Mouse (Mus musculus) thymus, postnatal 14 days (tissue): ENCODE data around the gene Dglucy.

ENCODE experiments used
- DNase-seq: peaks from one replicate; pipeline ENCODE4 v3.0.0; 2021

The Dglucy gene

DNA sequence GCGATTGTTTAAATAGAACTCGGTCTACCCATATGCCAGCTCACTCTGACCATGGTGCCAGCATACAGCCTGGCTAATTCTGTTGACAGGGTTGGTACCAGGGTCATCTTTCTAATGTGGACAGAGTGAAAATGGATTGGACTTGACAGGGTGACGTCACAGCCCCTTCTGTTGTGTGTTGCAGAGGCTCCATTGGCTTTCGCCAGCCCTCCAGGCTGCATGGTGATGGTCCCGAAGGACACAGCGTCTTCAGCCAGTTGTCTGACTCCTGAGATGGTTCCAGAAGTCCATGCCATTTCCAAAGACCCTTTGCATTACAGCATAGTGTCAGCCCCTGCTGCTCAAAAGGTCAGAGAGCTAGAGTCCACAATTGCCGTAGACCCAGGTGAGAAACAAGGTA lies 65.7 kb downstream of the Dglucy start:
- DNase-seq, result no peak

DNA sequence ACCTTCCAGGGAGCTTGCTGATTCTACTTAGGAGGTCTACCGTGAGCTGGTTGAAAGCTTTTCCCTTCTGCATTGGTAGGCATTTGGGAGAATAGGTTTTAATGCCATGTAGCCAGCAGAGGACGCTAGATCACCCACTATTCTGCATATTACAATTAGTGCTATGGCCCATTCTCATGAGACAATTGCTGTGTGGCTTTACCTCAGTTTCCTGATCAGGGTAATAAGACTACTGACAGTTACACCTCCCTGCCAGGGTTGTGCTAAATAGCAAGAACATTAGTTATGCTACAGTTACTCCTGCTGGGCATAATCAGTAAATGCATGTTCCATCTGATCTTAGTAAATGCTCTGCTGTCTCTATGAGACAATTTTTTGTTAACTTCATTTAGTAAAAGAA lies 67.0 kb downstream of the Dglucy start:
- DNase-seq, result no peak

DNA sequence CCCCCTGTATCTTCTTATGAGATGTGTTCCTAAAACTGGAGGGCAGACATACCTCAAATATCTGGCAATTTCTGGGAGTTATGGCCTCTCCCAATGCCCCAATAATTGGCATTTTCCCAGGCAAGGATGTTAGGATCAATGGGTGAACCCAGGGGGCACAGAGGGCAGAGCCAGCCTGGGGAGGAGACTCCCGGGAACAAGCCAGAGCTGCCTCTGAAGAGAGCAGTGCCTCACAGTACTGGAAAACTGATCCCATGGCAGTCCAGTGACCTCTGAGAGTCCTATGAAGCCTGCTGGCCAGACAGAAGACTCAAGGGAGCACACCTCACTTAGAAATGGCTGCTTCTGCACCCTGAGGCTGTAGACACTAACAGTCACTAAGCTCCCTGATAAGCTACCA lies 67.7 kb downstream of the Dglucy start:
- DNase-seq, result no peak

DNA sequence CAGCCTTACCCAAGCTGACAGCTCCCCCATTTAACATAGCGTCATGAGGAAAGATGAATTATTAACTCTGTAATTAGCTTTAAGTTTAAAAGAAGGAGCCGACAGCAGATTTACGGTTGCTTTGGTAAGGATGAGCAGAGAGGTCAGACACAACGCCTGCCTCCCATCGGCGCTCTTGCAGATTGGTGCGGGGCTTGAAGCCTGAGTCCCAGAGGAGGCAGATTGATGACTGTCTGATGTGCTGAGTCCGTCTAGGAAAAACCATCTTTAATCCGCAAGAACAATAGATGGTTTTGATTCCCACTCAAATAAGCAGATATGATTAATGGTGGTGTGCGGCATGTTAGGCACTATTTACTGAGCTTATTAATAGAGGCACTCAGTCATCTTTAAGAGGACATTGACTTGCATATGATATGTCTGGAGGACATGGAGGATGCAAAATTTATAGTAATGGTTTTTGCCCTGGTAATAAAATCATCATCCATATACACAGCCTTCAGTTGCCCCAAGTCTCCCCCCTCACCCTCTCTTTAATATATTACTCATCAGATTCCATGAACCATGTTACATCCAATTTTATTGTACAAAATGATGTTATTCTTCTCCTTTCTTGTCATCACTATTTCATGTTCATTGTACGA lies 68.7 kb downstream of the Dglucy start:
- DNase-seq, result no peak

DNA sequence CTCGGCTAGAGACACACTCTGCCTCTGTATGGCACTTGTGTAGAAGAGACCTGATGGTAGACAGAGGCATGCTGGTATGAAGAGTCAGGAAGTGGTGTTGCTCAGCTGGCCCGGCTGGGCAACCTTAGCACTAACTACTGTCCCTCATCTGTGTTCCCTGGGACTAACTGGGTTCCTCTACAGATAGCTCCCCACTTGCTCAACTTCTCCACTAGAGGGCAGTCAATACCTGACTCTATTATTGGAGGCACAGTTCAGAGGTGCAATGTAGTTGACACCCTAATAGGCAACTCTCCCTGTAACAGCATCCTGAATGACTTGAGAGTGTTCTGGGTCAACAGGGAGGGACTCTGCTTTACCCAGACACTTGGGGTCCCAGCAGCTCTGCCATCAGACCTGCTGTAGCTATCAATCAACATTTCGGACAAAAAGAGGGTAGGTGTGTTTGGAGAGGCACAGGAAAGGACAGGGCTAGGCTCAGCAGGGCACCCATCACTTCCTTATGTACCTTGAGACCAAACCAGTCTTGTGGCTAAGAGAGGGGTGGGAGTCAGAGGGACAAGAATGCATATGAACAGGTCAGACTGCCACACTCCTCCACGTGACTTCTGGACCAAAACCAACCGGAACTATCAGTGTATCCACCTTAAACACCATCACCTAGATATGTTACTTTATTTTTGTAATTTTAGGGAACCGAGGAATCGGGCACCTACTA lies 70.7 kb downstream of the Dglucy start:
- peak; percentile 68 for DNase-seq

DNA sequence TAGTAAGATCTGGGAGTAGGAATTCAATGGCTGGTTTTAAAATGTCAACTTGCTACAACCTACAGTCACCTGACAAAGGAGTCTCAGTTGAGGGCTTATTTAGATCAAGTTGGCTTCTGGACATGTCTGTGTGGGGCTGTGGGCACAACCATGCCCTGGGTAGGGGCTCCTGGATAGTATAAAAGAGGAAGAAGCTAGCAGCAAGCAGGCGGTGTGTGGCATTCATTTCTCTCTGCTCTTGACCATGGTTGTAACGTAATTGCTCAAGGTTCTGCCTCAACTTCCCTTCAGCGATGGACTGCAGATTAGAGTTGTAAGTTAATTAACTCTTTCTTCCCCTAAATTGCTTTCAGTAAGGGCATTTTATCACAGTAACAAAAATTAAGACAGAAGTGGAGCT lies 73.5 kb downstream of the Dglucy start:
- no peak for DNase-seq

- DNase-seq, result no peak
Observed at GRCm38 (mm10) chr12:100856337-100856736, 77.5 kb downstream of the Dglucy start.

GRCm38 (mm10) chr12:100857791-100858190 lies 78.9 kb downstream of the Dglucy start:
- no peak for DNase-seq

- DNase-seq, result no peak
Observed at GRCm38 (mm10) chr12:100862272-100862671, 83.4 kb downstream of the Dglucy start.

GRCm38 (mm10) chr12:100862856-100863446 lies 84.1 kb downstream of the Dglucy start:
- DNase-seq, result no peak

DNA sequence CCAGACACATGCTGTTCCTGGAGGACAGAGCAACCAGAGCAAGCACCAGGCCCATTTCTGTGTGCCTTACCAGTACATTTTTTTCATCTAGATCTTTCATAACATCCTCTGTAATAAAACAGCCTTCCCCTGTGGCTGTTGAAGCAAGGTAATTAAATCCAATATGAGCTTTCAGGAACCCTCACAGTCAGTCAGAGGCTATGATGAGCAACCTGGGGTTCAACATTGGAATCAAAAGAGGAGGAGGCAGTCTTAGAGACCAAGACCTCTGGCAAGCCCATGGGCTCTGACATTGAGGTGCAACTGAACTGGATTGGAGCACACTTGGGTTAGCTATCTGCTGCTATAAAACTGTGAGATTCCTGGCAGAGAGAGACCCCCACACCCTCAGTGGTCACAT lies 86.2 kb downstream of the Dglucy start:
- no peak for DNase-seq

DNA sequence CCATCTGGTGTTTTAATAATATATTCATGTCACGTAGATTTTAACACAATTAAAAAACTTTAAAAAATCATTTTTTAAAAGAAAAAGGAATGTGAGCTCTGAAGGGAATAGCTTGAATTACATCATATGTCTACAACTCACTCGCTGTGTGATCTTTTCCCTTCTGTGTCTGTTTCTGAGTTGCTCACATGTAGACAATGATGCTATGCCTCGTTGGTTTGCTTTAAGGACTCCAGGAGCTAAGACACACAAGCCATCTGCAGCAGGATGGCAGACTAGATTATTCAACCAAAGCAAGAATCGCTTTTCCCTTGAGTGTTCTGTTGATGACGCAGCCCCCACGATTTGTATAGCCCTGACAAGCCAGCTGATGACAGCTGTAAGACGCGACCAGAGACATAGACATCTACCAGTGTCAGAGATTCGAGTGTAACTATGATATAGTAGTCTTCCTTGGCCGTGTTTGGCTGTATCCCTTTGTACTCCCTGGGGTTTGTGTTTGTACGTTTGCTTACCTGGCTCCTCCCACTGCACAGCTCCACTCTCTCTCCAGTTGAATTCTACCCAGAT lies 86.7 kb downstream of the Dglucy start:
- DNase-seq, result no peak

- no peak for DNase-seq
Observed at GRCm38 (mm10) chr12:100867097-100867496, 88.2 kb downstream of the Dglucy start.

- DNase-seq, result no peak
Observed at GRCm38 (mm10) chr12:100868049-100868622, 89.3 kb downstream of the Dglucy start.

DNA sequence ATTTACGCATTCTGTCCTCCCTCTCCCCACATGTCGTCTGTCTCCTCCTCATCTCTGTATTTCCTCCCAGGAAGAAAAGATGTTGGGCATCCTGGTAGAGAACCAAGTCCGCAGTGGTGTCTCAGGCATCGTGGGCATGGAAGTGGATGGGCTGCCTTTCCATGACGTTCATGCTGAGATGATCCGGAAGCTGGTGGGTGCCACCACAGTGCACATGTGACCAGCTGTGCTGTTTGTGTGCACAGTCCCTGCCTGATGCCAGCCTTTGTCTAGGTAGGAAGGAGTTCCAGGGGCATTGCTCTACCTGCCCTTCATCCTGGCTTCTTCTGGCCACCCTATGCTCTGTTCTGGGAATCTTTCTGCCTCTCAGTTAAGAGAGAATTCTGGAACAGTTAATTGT lies 92.4 kb downstream of the Dglucy start:
- no peak for DNase-seq

GRCm38 (mm10) chr12:100871841-100872240 lies 93.0 kb downstream of the Dglucy start:
- DNase-seq, result no peak

- DNase-seq, result no peak
Observed at GRCm38 (mm10) chr12:100873612-100874011, 94.8 kb downstream of the Dglucy start.

DNA sequence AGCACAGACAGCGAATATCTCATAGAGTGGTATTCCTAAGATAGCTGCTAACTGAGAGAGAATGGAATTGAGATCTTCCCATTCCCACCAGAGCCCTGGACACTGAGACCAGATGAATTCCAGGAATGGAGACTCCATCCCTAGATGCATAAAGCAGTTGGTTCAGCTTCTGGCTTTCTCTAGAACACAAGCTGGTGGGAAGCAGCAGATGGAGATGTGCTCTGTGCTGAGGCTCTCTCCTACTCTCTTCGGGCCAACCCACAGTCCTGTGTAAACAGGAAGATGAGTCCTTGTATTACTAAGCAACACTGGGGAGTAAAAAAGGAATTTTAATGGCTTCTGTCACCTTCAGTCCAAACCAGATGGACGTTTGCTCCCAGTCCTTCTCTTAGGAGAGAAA lies 96.7 kb downstream of the Dglucy start:
- no peak for DNase-seq

- DNase-seq, result no peak
Observed at GRCm38 (mm10) chr12:100875960-100876359, 97.1 kb downstream of the Dglucy start.

GRCm38 (mm10) chr12:100877936-100878335 lies 99.1 kb downstream of the Dglucy start:
- DNase-seq, result no peak

DNA sequence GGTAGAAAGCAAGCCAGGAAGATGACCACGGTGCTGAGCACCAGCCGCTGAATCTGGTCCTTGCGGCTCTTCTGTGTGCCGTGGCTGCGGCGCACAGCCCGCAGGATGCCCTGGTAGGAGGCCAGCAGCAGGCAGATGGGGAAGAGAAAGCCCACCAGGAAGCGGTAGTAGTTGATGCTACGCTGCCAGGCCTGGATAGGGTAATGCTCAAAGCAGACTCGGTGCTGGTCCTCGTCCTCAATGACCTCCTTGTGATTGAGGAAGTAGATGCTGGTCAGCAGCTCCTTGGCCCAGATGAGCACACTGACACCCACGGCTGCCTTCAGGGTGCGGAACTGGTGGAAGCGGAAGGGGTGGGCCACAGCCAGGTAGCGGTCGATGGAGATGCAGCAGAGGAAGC lies 99.7 kb downstream of the Dglucy start:
- DNase-seq, result no peak

- no peak for DNase-seq
Observed at GRCm38 (mm10) chr12:100883168-100883567, 104.3 kb downstream of the Dglucy start.

DNA sequence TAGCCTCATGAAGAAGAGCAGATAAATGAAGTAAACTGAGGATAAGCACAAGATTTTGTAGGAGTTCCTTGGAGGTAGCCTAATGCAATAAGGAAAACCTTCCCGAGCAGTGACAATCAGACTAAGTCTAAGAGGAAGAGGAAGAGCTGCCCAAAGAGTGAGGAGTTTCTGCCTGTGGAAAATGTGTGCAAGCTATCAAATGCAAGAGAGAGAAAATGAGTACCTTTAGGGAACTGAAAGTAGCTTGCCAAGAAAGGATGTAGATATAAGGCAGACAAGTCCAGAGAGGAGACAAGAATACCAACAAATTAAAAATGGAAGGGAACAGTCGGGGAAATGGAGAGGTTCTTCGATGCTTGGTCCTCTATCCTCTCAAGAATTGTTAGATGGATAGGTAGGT lies 106.7 kb downstream of the Dglucy start:
- DNase-seq, result no peak

GRCm38 (mm10) chr12:100886877-100887276 lies 108.0 kb downstream of the Dglucy start:
- DNase-seq, result no peak
